Mouse (Mus musculus) kidney, embryonic 14.5 days (tissue): ENCODE measurements at regions not wholly inside any gene's neighbourhood (a gene's known extent, or its start where the extent isn't known, plus 50 kb on each side); places are given as distances from the start of the nearest gene placed in this dataset.

ENCODE experiments used
- ATAC-seq: fragments of 200-750 bp; cut with Nextera tagmentation; 2 replicates; pipeline ENCODE4 v1.8.0; 2017; ENCODE audit warnings: moderate number of reproducible peaks, mild to moderate bottlenecking, moderate TSS enrichment, moderate library complexity; ENCODE audit not compliant: low FRiP score, low TSS enrichment
- H3K27ac ChIP-seq: fragments of 300-500 bp; sonication (generic); 2 replicates; pipeline ENCODE4 v1.5.1; 2014; ENCODE audit warnings: low read depth, mild to moderate bottlenecking, low read length, moderate library complexity, mixed read lengths
- H3K27me3 ChIP-seq: fragments of 300-500 bp; sonication (generic); 2 replicates; pipeline ENCODE4 v1.6.1; 2014; ENCODE audit warnings: mild to moderate bottlenecking, low read length; ENCODE audit not compliant: control insufficient read depth, insufficient read depth
- H3K36me3 ChIP-seq: fragments of 300-500 bp; sonication (generic); 2 replicates; pipeline ENCODE4 v1.6.1; 2014; ENCODE audit warnings: low read length, mixed read lengths; ENCODE audit not compliant: control insufficient read depth, insufficient read depth
- H3K4me1 ChIP-seq: fragments of 300-500 bp; sonication (generic); 2 replicates; pipeline ENCODE4 v1.6.1; 2014; ENCODE audit warnings: low read length, mixed read lengths; ENCODE audit not compliant: control insufficient read depth, insufficient read depth
- H3K4me2 ChIP-seq: fragments of 300-500 bp; sonication (generic); replicated peaks from 2 replicates; pipeline ENCODE4 v1.6.1; 2014; ENCODE audit warnings: low read depth, mild to moderate bottlenecking, low read length
- H3K4me3 ChIP-seq: fragments of 300-500 bp; sonication (generic); 2 replicates; pipeline ENCODE4 v1.5.1; 2014; ENCODE audit warnings: mild to moderate bottlenecking, low read length
- H3K9ac ChIP-seq: fragments of 300-500 bp; sonication (generic); 2 replicates; pipeline ENCODE4 v1.6.1; 2014; ENCODE audit warnings: low read depth, mild to moderate bottlenecking, low read length, moderate library complexity
- H3K9me3 ChIP-seq: fragments of 300-500 bp; sonication (generic); 2 replicates; pipeline ENCODE4 v1.6.1; 2016; ENCODE audit warnings: low read length; ENCODE audit not compliant: control insufficient read depth
- WGBS: fragments of 180-500 bp; shearing (Covaris S2); extraction: QIAGEN DNeasy Blood & Tissue Kit; methylation state at CpG from one replicate; pipeline ENCODE4 v1.1.7; 2014; 5-methylcytosine and 5-hydroxymethylcytosine counted together

- ATAC-seq: no peak
- H3K4me1 ChIP-seq: 0 out of 2 replicates have a peak, but pooled peaks cover 6% of the 10 kb centered on the region
- no peaks in the 10 kb centered on the region for H3K9me3 ChIP-seq
- no peak overlapping the region for H3K27ac ChIP-seq
- H3K4me2 ChIP-seq: no peak overlapping the region
- no peaks in the 10 kb centered on the region for H3K36me3 ChIP-seq
- H3K4me3 ChIP-seq: no peak overlapping the region
- no peak overlapping the region for H3K9ac ChIP-seq
- H3K27me3 ChIP-seq: no peaks in the 10 kb centered on the region
- 79% methylated on average over 16 of the region's 16 CpGs for WGBS
Measured at GRCm38 (mm10) chr11:31745028-31745865, 73.6 kb upstream of the Bod1 start.

- Histone ChIP-seq H3K36me3 (no peaks in the 10 kb centered on the region), H3K4me3 (no peak overlapping the region), H3K4me1 (0 out of 2 replicates have a peak, but pooled peaks cover 6% of the 10 kb centered on the region), H3K27ac (no peak overlapping the region), H3K4me2 (no peak overlapping the region), H3K27me3 (no peaks in the 10 kb centered on the region), H3K9ac (no peak overlapping the region), H3K9me3 (no peaks in the 10 kb centered on the region)
- WGBS: 58% methylated on average over 5 of the region's 5 CpGs
- ATAC-seq: no peak
Measured at GRCm38 (mm10) chr11:31745866-31746248, 74.2 kb upstream of the Bod1 start.

- Histone ChIP-seq H3K9me3 (no peaks in the 10 kb centered on the region), H3K27me3 (no peaks in the 10 kb centered on the region), H3K4me3 (no peak overlapping the region), H3K36me3 (no peaks in the 10 kb centered on the region), H3K27ac (no peak overlapping the region), H3K4me2 (no peak overlapping the region), H3K4me1 (0 out of 2 replicates have a peak, but pooled peaks cover 6% of the 10 kb centered on the region), H3K9ac (no peak overlapping the region)
- no peak for ATAC-seq
- 66% methylated on average over 6 of the region's 6 CpGs for WGBS
Measured at GRCm38 (mm10) chr11:31746488-31746887, 74.8 kb upstream of the Bod1 start.

- no peak overlapping the region for H3K4me3 ChIP-seq
- H3K4me2 ChIP-seq: no peak overlapping the region
- no peaks in the 10 kb centered on the region for H3K9me3 ChIP-seq
- H3K27me3 ChIP-seq: no peaks in the 10 kb centered on the region
- no peak for ATAC-seq
- H3K4me1 ChIP-seq: 0 out of 2 replicates have a peak, but pooled peaks cover 6% of the 10 kb centered on the region
- no peak overlapping the region for H3K9ac ChIP-seq
- H3K27ac ChIP-seq: no peak overlapping the region
- 75% methylated on average over 8 of the region's 8 CpGs for WGBS
- H3K36me3 ChIP-seq: no peaks in the 10 kb centered on the region
Measured at GRCm38 (mm10) chr11:31746939-31747338, 75.3 kb upstream of the Bod1 start.

GRCm38 (mm10) chr11:31748275-31748815 lies 76.7 kb upstream of the Bod1 start:
- ATAC-seq: no peak
- Histone ChIP-seq H3K4me2 (no peak overlapping the region), H3K4me1 (0 out of 2 replicates have a peak, but pooled peaks cover 6% of the 10 kb centered on the region), H3K4me3 (no peak overlapping the region), H3K27ac (no peak overlapping the region), H3K9ac (no peak overlapping the region), H3K36me3 (no peaks in the 10 kb centered on the region), H3K9me3 (no peaks in the 10 kb centered on the region), H3K27me3 (no peaks in the 10 kb centered on the region)
- WGBS: 66% methylated on average over 5 of the region's 5 CpGs

- 97% methylated on average over 1 of the region's 1 CpGs for WGBS
Measured at GRCm38 (mm10) chr11:31751274-31751673, 79.6 kb upstream of the Bod1 start.

GRCm38 (mm10) chr11:31753211-31753610 lies 81.5 kb upstream of the Bod1 start:
- Histone ChIP-seq H3K9me3 (no peaks in the 10 kb centered on the region), H3K4me2 (no peak overlapping the region), H3K27me3 (no peaks in the 10 kb centered on the region), H3K36me3 (no peaks in the 10 kb centered on the region), H3K27ac (no peak overlapping the region), H3K4me1 (0 out of 2 replicates have a peak, but pooled peaks cover 6% of the 10 kb centered on the region), H3K9ac (no peak overlapping the region), H3K4me3 (no peak overlapping the region)
- WGBS: 80% methylated on average over 3 of the region's 3 CpGs
- no peak for ATAC-seq

More at GRCm38 (mm10) chr11:31751274-31751673, 79.6 kb upstream of the Bod1 start:
- Histone ChIP-seq H3K4me1 (0 out of 2 replicates have a peak, but pooled peaks cover 6% of the 10 kb centered on the region), H3K27me3 (no peaks in the 10 kb centered on the region), H3K4me2 (no peak overlapping the region), H3K9me3 (no peaks in the 10 kb centered on the region), H3K9ac (no peak overlapping the region), H3K36me3 (no peaks in the 10 kb centered on the region), H3K4me3 (no peak overlapping the region), H3K27ac (no peak overlapping the region)
- ATAC-seq: no peak

- Histone ChIP-seq H3K27me3 (no peaks in the 10 kb centered on the region), H3K36me3 (no peaks in the 10 kb centered on the region), H3K4me3 (no peak overlapping the region), H3K4me2 (no peak overlapping the region), H3K9ac (no peak overlapping the region), H3K4me1 (0 out of 2 replicates have a peak, but pooled peaks cover 3% of the 10 kb centered on the region), H3K9me3 (no peaks in the 10 kb centered on the region), H3K27ac (no peak overlapping the region)
- no peak for ATAC-seq
- WGBS: 38% methylated on average over 5 of the region's 5 CpGs
Measured at GRCm38 (mm10) chr11:31753711-31754161, 82.1 kb upstream of the Bod1 start.

GRCm38 (mm10) chr11:31754416-31754815 lies 82.7 kb upstream of the Bod1 start:
- 35% methylated on average over 4 of the region's 4 CpGs for WGBS
- H3K27ac ChIP-seq: no peak overlapping the region
- H3K27me3 ChIP-seq: no peaks in the 10 kb centered on the region
- H3K9me3 ChIP-seq: no peaks in the 10 kb centered on the region
- no peak for ATAC-seq
- no peak overlapping the region for H3K4me2 ChIP-seq
- no peaks in the 10 kb centered on the region for H3K36me3 ChIP-seq
- no peak overlapping the region for H3K4me3 ChIP-seq
- no peaks in the 10 kb centered on the region for H3K4me1 ChIP-seq
- no peak overlapping the region for H3K9ac ChIP-seq
